In the genomic region with DNA sequence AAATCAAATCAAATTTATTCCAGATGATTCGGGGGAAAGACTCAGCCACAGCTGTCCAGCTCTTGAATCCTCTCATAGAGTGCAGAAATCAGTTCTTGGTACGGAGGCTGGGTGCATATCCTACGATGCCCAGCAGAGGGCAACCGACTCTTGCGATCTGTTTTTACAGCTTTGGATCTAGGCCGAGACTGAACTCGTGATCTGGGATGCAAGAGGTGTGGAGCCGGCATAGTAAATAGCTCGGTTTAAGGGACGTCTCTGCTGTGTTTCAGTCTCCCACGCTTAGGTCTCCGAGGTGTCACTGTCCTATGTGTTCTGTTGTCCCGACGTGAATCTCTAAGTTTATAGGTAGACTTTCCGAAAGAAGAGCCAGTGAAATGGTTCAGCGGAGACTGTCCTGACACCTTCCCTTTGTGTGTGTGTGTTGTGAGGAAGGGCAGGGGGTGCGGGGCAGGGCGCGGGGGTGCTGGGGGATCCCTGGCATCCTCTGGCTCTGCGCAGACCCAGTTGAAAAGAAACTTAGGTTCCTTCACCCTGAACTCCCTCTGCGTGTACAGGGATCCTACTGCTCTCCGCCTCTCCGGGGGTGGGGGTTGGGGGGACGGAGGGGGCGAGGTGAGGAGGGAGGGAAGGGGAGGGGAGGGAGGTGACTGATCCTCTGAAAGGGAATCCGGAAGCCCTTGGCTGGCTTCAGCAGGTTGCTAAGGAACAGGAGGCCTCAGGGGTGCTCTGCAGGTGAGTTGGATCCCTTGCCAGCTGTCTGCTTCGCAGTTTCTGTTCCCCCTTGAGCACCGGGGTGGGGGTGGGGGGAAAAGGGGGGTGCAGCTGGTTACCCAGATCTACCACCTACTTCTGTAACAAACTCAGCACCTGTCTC, we compare ENCODE assay signal across 9 mouse cellular contexts. TPM values are rescaled to one million over a fixed set of nuclear protein-coding genes. Genes with fewer than 3 reads are reported as not detected.
DNase-seq lines count a peak whose midpoint lies in the region; ATAC-seq and TF ChIP-seq lines count a peak whose summit lies in the region.
"Had no signal": no experiment of that assay in that cellular context is flagged by ENCODE, and none has a peak within 500 bp of the region (broad histone marks: within the 10 kb centered on the region; RNA-seq: fewer than 3 reads in every experiment).

No protein-coding gene starts in this region.

- no peak for TF ChIP-seq POLR2A in CH12.LX (IDR thresholded peaks at IDR 0.05; ENCODE audit: low read depth, low read length)
- no peak for TF ChIP-seq POLR2A in testis, adult 2 months (IDR thresholded peaks at IDR 0.05; ENCODE audit: control insufficient read depth, low read depth, low read length)

- peak; percentile 96 to 99 for TF ChIP-seq CTCF in CH12.LX (conservative IDR thresholded peaks at IDR 0.05 in 1 of 2, IDR thresholded peaks at IDR 0.05 in 1 of 2; ENCODE audit: low read depth in 2 of 2, low read length in 2 of 2)
- TF ChIP-seq CTCF in liver, embryonic 14.5 days (IDR thresholded peaks at IDR 0.05; ENCODE audit: low read depth): peak; percentile 90
- TF ChIP-seq CTCF in testis, adult 2 months (IDR thresholded peaks at IDR 0.05; ENCODE audit: control insufficient read depth, insufficient read depth, insufficient replicate concordance, low read depth, low read length): peak; percentile 82

- no peaks in the 10 kb centered on the region for H3K9me3 ChIP-seq in CH12.LX (replicated peaks; ENCODE audit: low read length)
- no peaks in the 10 kb centered on the region for H3K9me3 ChIP-seq in forebrain, embryonic 11.5 days (ENCODE audit: control insufficient read depth, low read length)
- no peaks in the 10 kb centered on the region for H3K9me3 ChIP-seq in heart, embryonic 16.5 days (replicated peaks; ENCODE audit: control insufficient read depth, low read length)
- no peaks in the 10 kb centered on the region for H3K9me3 ChIP-seq in liver, embryonic 14.5 days (ENCODE audit: control insufficient read depth, low read length)
- no peaks in the 10 kb centered on the region for H3K9me3 ChIP-seq in neural tube, embryonic 13.5 days

- peaks cover 52% of the 10 kb centered on the region for H3K27me3 ChIP-seq in CH12.LX (replicated peaks)
- no peaks in the 10 kb centered on the region for H3K27me3 ChIP-seq in forebrain, embryonic 11.5 days (ENCODE audit: control insufficient read depth, insufficient read depth, low read length)
- no peaks in the 10 kb centered on the region; the same call in 1 of the 2 replicates for H3K27me3 ChIP-seq in heart, embryonic 16.5 days (ENCODE audit: control insufficient read depth, insufficient read depth, low read length)
- H3K27me3 ChIP-seq in liver, embryonic 14.5 days (ENCODE audit: control insufficient read depth, insufficient read depth, low read length): no peaks in the 10 kb centered on the region; the same call in 1 of the 2 replicates
- H3K27me3 ChIP-seq in neural tube, embryonic 13.5 days: peaks cover 6% of the 10 kb centered on the region; the same call in 1 of the 2 replicates
- H3K27me3 ChIP-seq in testis, adult 2 months (ENCODE audit: control insufficient read depth, insufficient read depth, low read length): no peaks in the 10 kb centered on the region

- peak; percentile 88 for DNase-seq in CH12.LX (ENCODE audit: extremely low read depth)
- peak; percentile 62 for DNase-seq in c-Kit-positive CD71-negative TER-119-negative erythroid progenitor cells, embryonic 14.5 days (ENCODE audit: low read depth)
- DNase-seq in forebrain, embryonic 11.5 days (ENCODE audit: low spot score): peak; percentile 90
- peak; percentile 87 to 92 for DNase-seq in kidney, postnatal 25 days
- DNase-seq in liver, embryonic 14.5 days (ENCODE audit: low read depth in 3 of 3, low spot score in 3 of 3): peak; percentile 33 to 37 (median 35)

- peaks cover 5 to 13% of the 10 kb centered on the region in 2 experiments; a peak in 3 of 4 replicates for H3K4me1 ChIP-seq in CH12.LX (ENCODE audit: control insufficient read depth in 1 of 2, insufficient read depth in 2 of 2)
- no peaks in the 10 kb centered on the region for H3K4me1 ChIP-seq in forebrain, embryonic 11.5 days (replicated peaks; ENCODE audit: control insufficient read depth, insufficient read depth, low read length)
- H3K4me1 ChIP-seq in heart, embryonic 16.5 days (ENCODE audit: control insufficient read depth, insufficient read depth, low read length): 0 out of 2 replicates have a peak, but pooled peaks cover 4% of the 10 kb centered on the region
- no peaks in the 10 kb centered on the region for H3K4me1 ChIP-seq in liver, embryonic 14.5 days (replicated peaks; ENCODE audit: control insufficient read depth in 2 of 2, insufficient read depth in 2 of 2, low read length in 1 of 2)
- H3K4me1 ChIP-seq in neural tube, embryonic 13.5 days (replicated peaks): peaks cover 9% of the 10 kb centered on the region
- H3K4me1 ChIP-seq in testis, adult 2 months (ENCODE audit: control insufficient read depth, insufficient read depth, low read length): peaks cover 5% of the 10 kb centered on the region

- 4% methylated on average over 27 of the region's 28 CpGs for WGBS in forebrain, embryonic 11.5 days
- WGBS in heart, embryonic 16.5 days: 7% methylated on average over 27 of the region's 28 CpGs
- WGBS in liver, embryonic 14.5 days (ENCODE audit: insufficient replicate concordance): 8% methylated on average over 27 of the region's 28 CpGs
- 5% methylated on average over 28 of the region's 28 CpGs for WGBS in neural tube, embryonic 13.5 days

- dilution Hi-C loops in CH12.LX (cut with MboI; ENCODE audit: extremely low pct_ligation_motif_present, extremely low pct_unique_long_range_greater_than_20kb, low sequenced_read_pairs): no loop called here

- TF ChIP-seq RAD21 in CH12.LX (IDR thresholded peaks at IDR 0.05; ENCODE audit: low read depth, low read length): peak; percentile 98

- no peak overlapping the region for H3K4me3 ChIP-seq in CH12.LX (replicated peaks in 1 of 3; ENCODE audit: low read depth in 2 of 3, low read length in 2 of 3, poor library complexity in 1 of 3)
- H3K4me3 ChIP-seq in forebrain, embryonic 11.5 days (ENCODE audit: low read depth, low read length): no peak overlapping the region
- H3K4me3 ChIP-seq in heart, embryonic 16.5 days (ENCODE audit: low read length): peak overlapping the region; percentile 45
- no peak overlapping the region for H3K4me3 ChIP-seq in liver, embryonic 14.5 days (ENCODE audit: insufficient read depth in 1 of 2, low read depth in 2 of 2, low read length in 2 of 2)
- H3K4me3 ChIP-seq in neural tube, embryonic 13.5 days: peak overlapping the region; percentile 14; the same call in 1 of the 2 replicates
- peak overlapping the region; percentile 70 for H3K4me3 ChIP-seq in testis, adult 2 months (ENCODE audit: control insufficient read depth, low read depth, low read length)

- H3K9ac ChIP-seq in CH12.LX (ENCODE audit: insufficient read depth, low read depth): no peak overlapping the region
- H3K9ac ChIP-seq in forebrain, embryonic 11.5 days (ENCODE audit: low read length): no peak overlapping the region
- H3K9ac ChIP-seq in heart, embryonic 16.5 days (ENCODE audit: low read length): peak overlapping the region; percentile 57
- H3K9ac ChIP-seq in liver, embryonic 14.5 days (replicated peaks): no peak overlapping the region; the same call in 1 of the 2 replicates
- H3K9ac ChIP-seq in neural tube, embryonic 13.5 days: no peak overlapping the region

- H3K36me3 ChIP-seq in CH12.LX (replicated peaks in 1 of 2; ENCODE audit: control insufficient read depth in 1 of 2, insufficient read depth in 1 of 2, low read length in 1 of 2): no peaks in the 10 kb centered on the region
- no peaks in the 10 kb centered on the region for H3K36me3 ChIP-seq in forebrain, embryonic 11.5 days (ENCODE audit: control insufficient read depth, insufficient read depth, low read length)
- no peaks in the 10 kb centered on the region for H3K36me3 ChIP-seq in heart, embryonic 16.5 days (ENCODE audit: control insufficient read depth, insufficient read depth)
- no peaks in the 10 kb centered on the region for H3K36me3 ChIP-seq in liver, embryonic 14.5 days (replicated peaks; ENCODE audit: control insufficient read depth, insufficient read depth, low read depth)
- no peaks in the 10 kb centered on the region for H3K36me3 ChIP-seq in neural tube, embryonic 13.5 days
- no peaks in the 10 kb centered on the region for H3K36me3 ChIP-seq in testis, adult 2 months (ENCODE audit: control insufficient read depth, insufficient read depth, low read length)

- no peaks in the 10 kb centered on the region for H3K79me2 ChIP-seq in CH12.LX (replicated peaks; ENCODE audit: control insufficient read depth, extremely low read depth, insufficient read depth, poor library complexity, severe bottlenecking)

- peak; percentile 68 for TF ChIP-seq EP300 in CH12.LX (IDR thresholded peaks at IDR 0.05; ENCODE audit: low read length)
- no peak for TF ChIP-seq EP300 in liver, embryonic 14.5 days (IDR thresholded peaks at IDR 0.05; ENCODE audit: low read depth)

- H3K27ac ChIP-seq in CH12.LX (ENCODE audit: insufficient read depth, low read depth): no peak overlapping the region
- H3K27ac ChIP-seq in forebrain, embryonic 11.5 days (ENCODE audit: low read depth, low read length): no peak overlapping the region
- no peak overlapping the region for H3K27ac ChIP-seq in heart, embryonic 16.5 days (ENCODE audit: low read length)
- no peak overlapping the region for H3K27ac ChIP-seq in liver, embryonic 14.5 days
- H3K27ac ChIP-seq in neural tube, embryonic 13.5 days (replicated peaks): no peak overlapping the region
- no peak overlapping the region for H3K27ac ChIP-seq in testis, adult 2 months (ENCODE audit: control insufficient read depth, insufficient read depth, low read depth, low read length)
- H3K27ac ChIP-seq: macrophage had no signal

- in situ Hi-C loops in CH12.LX (cut with MboI; ENCODE audit: low pct_ligation_motif_present, low pct_unique_long_range_greater_than_20kb, low sequenced_read_pairs): loop anchor here (5.0 to 10.0 kb wide), 2 partner anchors 157 to 289 kb away; no protein-coding TSS in a partner anchor

- ATAC-seq in forebrain, embryonic 11.5 days (replicated peaks; ENCODE audit: low FRiP score): no peak
- 0 out of 2 replicates have a peak, but pooled peaks have one; percentile 53 for ATAC-seq in heart, embryonic 16.5 days (replicated peaks; ENCODE audit: extremely low read depth, insufficient read depth, low FRiP score)
- no peak for ATAC-seq in liver, embryonic 14.5 days (ENCODE audit: insufficient read depth)
- peak; percentile 70 for ATAC-seq in neural tube, embryonic 13.5 days (ENCODE audit: low read depth)

- H3K4me2 ChIP-seq in CH12.LX (ENCODE audit: insufficient read depth, low read depth, poor library complexity, severe bottlenecking): peak overlapping the region; percentile 89
- peak overlapping the region; percentile 26; the same call in 1 of the 2 replicates for H3K4me2 ChIP-seq in forebrain, embryonic 11.5 days (ENCODE audit: low read depth, low read length, severe bottlenecking)
- H3K4me2 ChIP-seq in heart, embryonic 16.5 days (ENCODE audit: low read depth, low read length): peak overlapping the region; percentile 70
- no peak overlapping the region; the same call in 1 of the 2 replicates for H3K4me2 ChIP-seq in liver, embryonic 14.5 days (ENCODE audit: low read depth)
- H3K4me2 ChIP-seq in neural tube, embryonic 13.5 days: peak overlapping the region; percentile 48

RNA-seq across cellular contexts. Expression of a gene that starts 32.6 kb away (rescaled TPM):
- total RNA-seq in CH12.LX (2012; rRNA removed) (298 and 478 TPM in 2 replicates), CH12.LX (2014; rRNA removed) (443 and 471 TPM in 2 replicates)
- polyA plus RNA-seq in CH12.LX (2012; ENCODE audit: insufficient read length, low read depth): 1,116 and 1,224 TPM in 2 replicates
- 1,008 and 1,039 TPM in 2 replicates for polyA plus RNA-seq in forebrain, embryonic 11.5 days (2014; fragmentation: Nextera tagmentation; extraction: Ambion mirVana)
- 516 and 543 TPM in 2 replicates for polyA plus RNA-seq in heart, embryonic 16.5 days (2015; fragmentation: Nextera tagmentation; extraction: Ambion mirVana)
- 231 and 334 TPM in 2 replicates for polyA plus RNA-seq in liver, embryonic 14.5 days (2012; rRNA removed)
- 426 and 459 TPM in 2 replicates for polyA plus RNA-seq in liver, embryonic 14.5 days (2014; fragmentation: Nextera tagmentation; extraction: Ambion mirVana)
- 624 and 649 TPM in 2 replicates for polyA plus RNA-seq in neural tube, embryonic 13.5 days (2015; fragmentation: Nextera tagmentation; extraction: Ambion mirVana)
- polyA plus RNA-seq in testis, adult 2 months (2012; rRNA removed): 156 and 182 TPM in 2 replicates

RNA-seq across cellular contexts. Expression of a gene that starts 33.1 kb away (rescaled TPM):
- not detected in 2 replicates for total RNA-seq in CH12.LX (2012; rRNA removed)
- not detected in 2 replicates for total RNA-seq in CH12.LX (2014; rRNA removed)
- polyA plus RNA-seq in CH12.LX (2012; ENCODE audit: insufficient read length, low read depth): not detected in 2 replicates
- 9.3 and 11.8 TPM in 2 replicates for polyA plus RNA-seq in forebrain, embryonic 11.5 days (2014; fragmentation: Nextera tagmentation; extraction: Ambion mirVana)
- 0.34 and 0.86 TPM in 2 replicates for polyA plus RNA-seq in heart, embryonic 16.5 days (2015; fragmentation: Nextera tagmentation; extraction: Ambion mirVana)
- 0.16 TPM in 1 of 2 replicates, not detected in the other for polyA plus RNA-seq in liver, embryonic 14.5 days (2012; rRNA removed)
- polyA plus RNA-seq in liver, embryonic 14.5 days (2014; fragmentation: Nextera tagmentation; extraction: Ambion mirVana): not detected in 2 replicates
- polyA plus RNA-seq in neural tube, embryonic 13.5 days (2015; fragmentation: Nextera tagmentation; extraction: Ambion mirVana): 28.4 and 28.5 TPM in 2 replicates
- polyA plus RNA-seq in testis, adult 2 months (2012; rRNA removed): 5.9 and 6.4 TPM in 2 replicates
- polyA plus RNA-seq: macrophage had no signal

RNA-seq across cellular contexts. Expression of a gene that starts 33.3 kb away (rescaled TPM):
- 13.2 and 16.0 TPM in 2 replicates for total RNA-seq in CH12.LX (2012; rRNA removed)
- 3.7 and 4.1 TPM in 2 replicates for total RNA-seq in CH12.LX (2014; rRNA removed)
- 15.4 and 17.7 TPM in 2 replicates for polyA plus RNA-seq in CH12.LX (2012; ENCODE audit: insufficient read length, low read depth)
- polyA plus RNA-seq in forebrain, embryonic 11.5 days (2014; fragmentation: Nextera tagmentation; extraction: Ambion mirVana): 27.9 and 31.0 TPM in 2 replicates
- polyA plus RNA-seq in heart, embryonic 16.5 days (2015; fragmentation: Nextera tagmentation; extraction: Ambion mirVana): 30.5 and 39.0 TPM in 2 replicates
- polyA plus RNA-seq in liver, embryonic 14.5 days (2012; rRNA removed): 5.3 and 5.6 TPM in 2 replicates
- polyA plus RNA-seq in liver, embryonic 14.5 days (2014; fragmentation: Nextera tagmentation; extraction: Ambion mirVana): 7.4 and 10.2 TPM in 2 replicates
- 42.9 and 47.3 TPM in 2 replicates for polyA plus RNA-seq in neural tube, embryonic 13.5 days (2015; fragmentation: Nextera tagmentation; extraction: Ambion mirVana)
- polyA plus RNA-seq in testis, adult 2 months (2012; rRNA removed): 105 and 109 TPM in 2 replicates

RNA-seq across cellular contexts. Expression of a gene that starts 42.3 kb away (rescaled TPM):
- total RNA-seq in CH12.LX (2012; rRNA removed) (106 and 110 TPM in 2 replicates), CH12.LX (2014; rRNA removed) (104 and 116 TPM in 2 replicates)
- polyA plus RNA-seq in CH12.LX (2012; ENCODE audit: insufficient read length, low read depth): 109 and 133 TPM in 2 replicates
- 86.8 and 99.5 TPM in 2 replicates for polyA plus RNA-seq in forebrain, embryonic 11.5 days (2014; fragmentation: Nextera tagmentation; extraction: Ambion mirVana)
- 72.8 and 73.3 TPM in 2 replicates for polyA plus RNA-seq in heart, embryonic 16.5 days (2015; fragmentation: Nextera tagmentation; extraction: Ambion mirVana)
- 10.7 and 14.8 TPM in 2 replicates for polyA plus RNA-seq in liver, embryonic 14.5 days (2012; rRNA removed)
- 22.4 and 24.7 TPM in 2 replicates for polyA plus RNA-seq in liver, embryonic 14.5 days (2014; fragmentation: Nextera tagmentation; extraction: Ambion mirVana)
- 75.3 and 81.2 TPM in 2 replicates for polyA plus RNA-seq in neural tube, embryonic 13.5 days (2015; fragmentation: Nextera tagmentation; extraction: Ambion mirVana)
- 66.5 and 71.1 TPM in 2 replicates for polyA plus RNA-seq in testis, adult 2 months (2012; rRNA removed)

RNA-seq across cellular contexts. Expression of a gene that starts 42.4 kb away (rescaled TPM):
- 60.1 and 63.7 TPM in 2 replicates for total RNA-seq in CH12.LX (2012; rRNA removed)
- total RNA-seq in CH12.LX (2014; rRNA removed): 64.9 and 82.2 TPM in 2 replicates
- 30.6 and 44.5 TPM in 2 replicates for polyA plus RNA-seq in CH12.LX (2012; ENCODE audit: insufficient read length, low read depth)
- 67.6 and 70.4 TPM in 2 replicates for polyA plus RNA-seq in forebrain, embryonic 11.5 days (2014; fragmentation: Nextera tagmentation; extraction: Ambion mirVana)
- polyA plus RNA-seq in heart, embryonic 16.5 days (2015; fragmentation: Nextera tagmentation; extraction: Ambion mirVana): 69.8 and 74.8 TPM in 2 replicates
- 12.9 and 17.5 TPM in 2 replicates for polyA plus RNA-seq in liver, embryonic 14.5 days (2012; rRNA removed)
- 37.1 and 41.0 TPM in 2 replicates for polyA plus RNA-seq in liver, embryonic 14.5 days (2014; fragmentation: Nextera tagmentation; extraction: Ambion mirVana)
- 71.8 and 76.7 TPM in 2 replicates for polyA plus RNA-seq in neural tube, embryonic 13.5 days (2015; fragmentation: Nextera tagmentation; extraction: Ambion mirVana)
- 45.5 and 61.4 TPM in 2 replicates for polyA plus RNA-seq in testis, adult 2 months (2012; rRNA removed)

Comparison
In these comparisons a context has a peak if more than half of its experiments do, and no peak if none do; other contexts are left out.
1. DNase-seq: peak in every context shown above with its lines; median percentile 90 in forebrain, embryonic 11.5 days; 90 in kidney, postnatal 25 days; 88 in CH12.LX; 62 in c-Kit-positive CD71-negative TER-119-negative erythroid progenitor cells, embryonic 14.5 days; 35 in liver, embryonic 14.5 days.
2. H3K4me3 ChIP-seq: peak in heart, embryonic 16.5 days (single experiment), neural tube, embryonic 13.5 days (single experiment) and testis, adult 2 months (single experiment); none in CH12.LX (0 of 3), forebrain, embryonic 11.5 days (single experiment) and liver, embryonic 14.5 days (0 of 2).
3. ATAC-seq: peak in heart, embryonic 16.5 days (single experiment) and neural tube, embryonic 13.5 days (single experiment); none in forebrain, embryonic 11.5 days (single experiment) and liver, embryonic 14.5 days (single experiment).
4. Peak in every context shown above with its lines, with median percentiles within 50 percentile points of each other: CTCF ChIP-seq.